Mouse (Mus musculus) ovary, postnatal 36 days (tissue): ENCODE results near the gene Irf1.

Experiments used
- DNase-seq: peaks from one replicate; pipeline ENCODE4 v3.0.0; 2022; ENCODE audit warnings: low spot score, mixed read lengths

The Irf1 gene

DNA sequence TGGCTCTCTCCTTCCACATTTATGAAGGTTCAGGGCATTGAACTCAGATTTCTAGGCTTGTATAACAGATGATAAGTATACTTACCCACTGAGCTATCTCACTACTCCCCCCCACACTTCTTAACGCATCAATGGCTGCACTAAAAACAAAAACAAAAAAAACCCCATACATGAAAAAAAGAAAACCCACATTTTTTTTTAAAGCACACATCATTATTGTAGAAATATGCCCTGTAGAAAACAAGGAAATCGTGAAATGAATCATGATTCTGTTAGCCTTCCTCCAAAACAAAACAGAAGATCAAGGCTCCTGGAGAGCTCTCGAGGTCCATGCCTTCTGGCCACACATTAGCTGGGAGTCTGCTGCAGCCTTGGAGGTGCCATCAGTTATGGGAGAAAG is 41.5 kb downstream of the Irf1 start:
- DNase-seq, result no peak

DNA sequence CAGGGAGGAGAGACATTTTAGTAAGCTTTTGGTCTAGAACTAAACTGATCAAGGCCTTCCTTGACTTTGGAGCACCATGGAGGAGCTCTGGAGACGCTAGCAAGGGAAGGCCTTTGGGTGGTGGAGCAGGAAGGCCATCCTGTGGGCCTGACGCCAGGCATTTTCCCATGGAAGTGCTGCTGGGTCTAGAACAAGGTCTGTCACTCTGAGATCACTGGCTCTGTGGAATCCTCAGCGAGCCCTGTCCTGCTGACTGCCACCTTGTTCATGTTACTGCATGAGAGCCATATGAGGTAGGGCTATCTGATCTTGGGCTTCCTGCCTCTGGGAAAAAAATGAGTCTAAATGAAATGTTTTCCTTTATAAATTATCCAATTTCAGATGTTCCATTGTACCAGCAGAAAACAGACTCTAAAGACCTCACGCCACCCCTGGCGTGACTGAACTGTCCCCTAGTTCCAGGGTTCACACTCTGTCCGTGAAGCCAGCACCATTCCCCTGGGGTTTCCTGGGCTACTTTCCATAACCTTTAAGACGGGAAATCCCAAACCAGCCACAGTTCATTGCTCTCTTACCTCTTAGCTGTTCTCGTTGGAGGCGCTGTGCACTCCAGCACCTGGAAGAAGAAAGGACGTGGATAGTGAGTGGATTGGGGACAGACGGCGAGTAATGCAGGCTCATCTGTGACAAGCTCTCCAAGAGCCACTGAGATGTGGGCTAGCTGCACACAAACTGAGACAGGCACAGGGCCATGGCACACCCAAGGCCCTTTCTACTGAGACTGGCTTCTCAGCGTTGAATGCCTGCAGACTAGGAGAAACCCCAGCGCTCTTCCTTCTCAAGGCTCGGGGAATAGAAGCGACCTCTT is 43.4 kb downstream of the Irf1 start:
- DNase-seq, result no peak

DNA sequence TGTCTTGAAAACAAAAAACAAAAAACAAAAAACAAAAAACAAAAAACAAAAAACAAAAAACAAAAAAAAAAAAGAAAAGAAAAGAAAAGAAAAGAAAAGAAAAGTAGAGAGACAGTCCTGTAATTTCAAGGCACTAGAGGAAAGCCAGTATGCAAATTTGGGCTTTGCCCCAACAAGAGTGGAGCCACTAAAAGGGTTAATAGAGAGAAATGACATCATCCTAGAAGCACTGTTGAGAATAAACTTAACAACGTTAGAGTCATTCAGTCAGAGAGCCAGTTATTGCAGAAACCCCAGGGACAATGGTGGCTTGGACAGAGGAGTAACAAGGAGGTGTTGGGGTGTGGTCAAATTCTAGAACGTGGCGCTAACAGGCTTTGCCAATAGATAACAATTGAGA is 45.0 kb downstream of the Irf1 start:
- no peak for DNase-seq

DNA sequence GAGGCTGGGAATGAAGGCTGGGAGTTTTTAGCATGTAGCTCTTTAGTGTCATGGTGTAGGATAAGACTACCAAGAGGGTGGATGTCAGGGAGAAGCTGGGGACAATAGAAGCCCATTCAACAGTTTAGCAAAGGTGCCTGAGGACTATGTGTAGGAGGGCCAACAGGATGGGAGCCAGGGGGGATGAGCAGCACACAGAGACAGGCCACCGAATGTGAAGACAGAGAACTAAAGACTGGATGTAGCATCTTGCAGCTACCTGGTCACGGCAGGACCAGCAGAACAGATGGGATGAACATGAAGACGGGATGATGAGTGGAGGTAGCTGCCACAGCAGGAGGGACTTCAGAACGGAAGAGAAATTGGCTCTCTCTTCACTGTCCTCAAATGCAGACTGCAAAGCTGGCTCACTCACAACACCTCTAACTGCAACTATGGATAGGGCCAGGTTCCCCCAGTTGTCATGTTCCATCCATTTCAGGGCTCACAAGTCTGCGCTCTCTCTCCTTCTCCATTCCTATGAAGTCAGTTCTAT is 47.1 kb downstream of the Irf1 start:
- DNase-seq, result no peak

DNA sequence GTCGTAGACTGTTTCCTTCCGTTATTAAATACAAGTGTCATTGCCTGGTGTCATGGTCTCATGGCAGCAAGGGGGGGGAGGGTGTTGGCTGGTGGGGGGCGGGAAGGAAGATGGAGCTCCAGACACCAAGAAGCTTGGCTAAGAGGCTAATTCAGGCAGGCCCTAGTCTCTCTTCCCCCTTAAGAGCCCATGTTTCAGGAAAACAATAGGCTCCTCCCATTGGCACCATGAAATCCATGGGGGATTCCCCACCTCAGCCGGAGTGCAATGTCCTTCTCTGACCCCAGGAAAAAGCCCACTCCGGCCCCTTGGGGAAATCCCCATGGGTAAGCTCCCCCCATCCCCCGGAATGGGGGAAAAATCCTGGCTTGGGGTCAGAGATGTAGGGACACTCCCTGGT is 49.0 kb downstream of the Irf1 start:
- DNase-seq, result no peak

DNA sequence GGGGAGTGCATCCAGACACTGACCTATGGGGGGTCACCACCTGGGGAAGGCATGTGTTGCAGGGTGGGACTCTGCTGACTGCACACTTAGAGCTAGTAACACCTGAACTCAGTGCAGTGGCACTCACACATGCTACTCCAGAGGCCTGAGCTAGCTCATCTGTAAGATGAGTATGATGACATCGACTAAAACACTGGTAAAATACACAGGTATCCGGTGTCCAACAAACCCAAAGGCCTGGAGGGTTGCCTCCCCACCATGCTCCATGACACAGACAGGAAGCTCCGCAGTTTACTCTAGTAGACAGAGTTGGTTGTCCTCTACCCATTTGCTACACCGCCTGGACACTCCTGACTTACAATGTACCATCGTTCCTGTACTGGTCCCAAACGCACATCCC is 49.7 kb downstream of the Irf1 start:
- no peak for DNase-seq

DNA sequence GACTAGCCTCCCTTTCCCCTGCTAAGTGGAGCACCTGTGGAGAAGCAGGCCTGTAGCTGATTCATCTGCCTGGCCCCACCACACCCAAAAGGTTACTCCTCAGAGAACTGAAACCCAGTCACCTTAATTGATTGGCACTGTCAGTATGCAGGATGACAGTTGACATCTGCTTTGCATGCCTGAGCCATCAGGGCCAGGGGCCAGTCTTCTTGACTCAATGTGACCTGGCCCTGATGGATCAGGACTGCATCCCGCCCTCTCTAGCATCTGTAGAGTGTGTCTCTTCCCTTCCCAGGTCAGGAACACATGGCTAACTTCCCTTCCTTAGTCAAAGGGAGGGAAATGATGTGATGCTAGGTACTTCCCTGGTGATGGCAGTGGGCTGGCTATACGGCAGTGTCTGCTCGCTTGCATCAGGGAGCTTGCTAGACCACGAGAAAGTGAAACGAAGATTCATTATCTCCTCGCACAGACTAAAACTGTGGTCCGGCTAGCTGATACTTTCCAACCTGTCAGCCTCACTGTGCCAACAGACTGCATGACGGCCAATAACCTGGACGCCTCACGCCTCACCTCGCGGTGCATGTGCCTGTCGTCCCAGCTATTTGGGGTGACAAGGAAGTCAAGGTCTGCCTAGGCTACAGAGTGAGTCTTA is 50.8 kb downstream of the Irf1 start:
- DNase-seq, result no peak

DNA sequence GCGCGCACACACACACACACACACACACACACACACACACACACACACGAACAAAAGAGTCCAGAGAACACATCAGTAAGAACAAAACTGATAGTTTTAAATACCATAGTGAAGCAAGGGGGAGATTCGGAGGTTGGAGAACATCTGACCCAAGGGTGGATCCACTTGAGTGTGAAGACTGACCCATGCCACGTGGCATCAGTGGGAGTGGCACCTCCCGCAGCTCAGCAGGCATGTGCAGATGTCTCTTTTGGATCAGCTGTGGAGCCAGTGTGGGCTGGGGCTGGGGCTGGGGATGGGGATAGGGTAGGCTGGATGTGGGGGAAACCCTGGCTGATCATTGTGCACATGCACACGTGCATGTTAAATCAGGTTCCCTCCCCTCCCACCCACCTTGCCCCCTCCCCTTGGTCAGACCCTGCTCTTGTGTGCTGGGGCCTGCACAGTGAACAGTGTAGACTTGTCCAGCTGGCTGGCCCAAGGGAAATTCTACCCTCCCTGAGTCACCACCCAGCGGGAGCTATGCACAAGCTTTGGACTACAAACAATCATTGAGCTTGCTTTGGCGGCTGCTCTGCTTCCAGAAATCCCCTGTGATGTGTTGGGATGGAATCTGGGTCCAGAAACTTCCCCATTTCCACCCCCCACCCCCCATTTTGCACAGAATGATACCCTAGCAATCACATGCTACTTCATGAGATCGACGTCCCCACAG is 51.6 kb downstream of the Irf1 start:
- DNase-seq, result no peak

DNA sequence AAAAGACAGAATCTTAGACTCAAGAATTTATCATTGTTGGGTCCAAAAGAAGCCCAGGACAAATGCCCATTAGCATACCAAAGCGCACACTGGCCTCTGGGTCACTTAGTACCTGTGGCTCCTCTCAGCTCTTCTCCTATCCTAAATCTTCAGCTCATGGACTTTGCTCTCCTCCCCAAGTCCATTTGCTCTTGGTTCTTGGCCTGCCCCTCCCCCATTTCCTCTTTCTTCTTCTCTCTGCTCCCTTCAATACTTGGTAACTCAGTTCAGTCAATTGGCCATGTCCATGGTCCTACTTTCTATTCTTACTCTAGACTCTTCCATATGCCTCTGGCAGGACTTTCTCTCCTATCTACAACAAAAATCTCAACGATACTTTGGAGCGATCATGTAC is 52.1 kb downstream of the Irf1 start:
- no peak for DNase-seq

DNA sequence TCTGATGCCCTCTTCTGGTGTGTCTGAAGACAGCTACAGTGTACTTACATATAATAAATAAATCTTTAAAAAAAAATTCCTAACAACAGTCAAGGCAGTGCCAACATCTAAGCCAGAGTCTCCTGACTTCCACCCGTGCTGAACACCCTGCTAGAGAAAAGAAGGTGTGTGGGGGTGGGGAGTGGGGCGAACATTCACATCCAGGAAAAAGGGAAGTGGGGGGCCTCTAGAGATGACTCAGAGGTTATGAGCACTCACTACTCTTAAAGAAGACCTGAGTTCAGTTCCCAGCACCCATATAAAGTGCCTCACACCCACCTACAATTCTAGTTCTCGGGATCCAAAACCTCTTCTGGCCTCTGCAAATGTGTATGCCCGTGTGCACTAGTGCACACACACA is 55.6 kb downstream of the Irf1 start:
- no peak for DNase-seq
